ENCODE assay signal across 26 mouse cellular contexts in the genomic region with DNA sequence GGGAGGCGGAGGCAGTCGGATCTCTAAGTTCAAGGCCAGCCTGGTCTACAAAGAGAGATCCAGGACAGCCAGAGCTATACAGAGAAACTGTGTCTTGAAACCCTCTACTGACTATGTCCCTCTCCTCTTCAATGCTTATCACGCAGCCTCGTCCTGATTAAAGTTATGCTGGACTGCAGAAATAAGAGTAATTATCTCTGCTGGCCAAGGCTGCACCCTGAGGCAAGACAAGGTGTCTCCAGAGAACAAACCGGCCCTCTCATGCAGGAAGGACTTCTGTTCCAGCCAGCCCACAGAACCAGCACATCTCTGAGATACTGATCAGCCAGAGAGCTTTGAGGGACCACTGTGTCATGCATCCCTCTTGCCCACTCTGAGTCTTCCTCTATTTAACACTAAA. TPM values are rescaled to one million over a fixed set of nuclear protein-coding genes. Genes with fewer than 3 reads are reported as not detected.
DNase-seq lines count a peak whose midpoint lies in the region; ATAC-seq and TF ChIP-seq lines count a peak whose summit lies in the region.
"Had no signal": no experiment of that assay in that cellular context is flagged by ENCODE, and none has a peak within 500 bp of the region (broad histone marks: within the 10 kb centered on the region; RNA-seq: fewer than 3 reads in every experiment).

No protein-coding gene starts in this region.

- peak overlapping the region; percentile 60; the same call in 1 of the 2 replicates for H3K27ac ChIP-seq in forebrain, embryonic 10.5 days
- no peak overlapping the region for H3K27ac ChIP-seq in forebrain, embryonic 13.5 days
- H3K27ac ChIP-seq in ES-Bruce4 (ENCODE audit: insufficient read depth, low read length), result peak overlapping the region; percentile 66
- H3K27ac ChIP-seq in liver, embryonic 16.5 days (ENCODE audit: low read length), result peak overlapping the region; percentile 72; the same call in 1 of the 2 replicates
- H3K27ac ChIP-seq: embryonic facial prominence, embryonic 10.5 days; heart, embryonic 15.5 days; hindbrain, embryonic 15.5 days; layer of hippocampus, adult 2 months; lung, embryonic 15.5 days; midbrain, embryonic 13.5 days; neural tube, embryonic 12.5 days had no signal

- WGBS in forebrain, embryonic 10.5 days, result 88% methylated on average over 5 of the region's 5 CpGs
- 87% methylated on average over 5 of the region's 5 CpGs for WGBS in forebrain, embryonic 13.5 days
- 48% methylated on average over 5 of the region's 5 CpGs for WGBS in liver, embryonic 16.5 days (ENCODE audit: insufficient replicate concordance)

- H3K9ac ChIP-seq in forebrain, embryonic 13.5 days, result no peak overlapping the region
- no peak overlapping the region for H3K9ac ChIP-seq in ES-Bruce4 (ENCODE audit: low read depth, poor library complexity, severe bottlenecking)
- H3K9ac ChIP-seq in liver, embryonic 16.5 days (ENCODE audit: low read depth, low read length), result peak overlapping the region; percentile 39
- H3K9ac ChIP-seq: heart, embryonic 15.5 days; hindbrain, embryonic 15.5 days; lung, embryonic 15.5 days; midbrain, embryonic 13.5 days; neural tube, embryonic 12.5 days had no signal

- no peak for DNase-seq in forebrain, embryonic 10.5 days (ENCODE audit: extremely low spot score, low spot score)
- peak; percentile 53 for DNase-seq in liver
- DNase-seq in testis, postnatal 14 days (ENCODE audit: low spot score), result no peak
- DNase-seq in spleen, postnatal 4 days (ENCODE audit: low spot score in 2 of 2), result no peak
- DNase-seq in layer of hippocampus, postnatal 10 days (ENCODE audit: low spot score in 2 of 2), result no peak
- DNase-seq: adrenal gland, postnatal 25 days; cerebellum, adult 9-10 months; heart, postnatal 36 days; kidney, adult 9 months; kidney, postnatal 25 days; layer of hippocampus, postnatal 36 days; lung, postnatal 4 days; thymus, adult 18-20 months; thymus, postnatal 4 days had no signal

- peaks cover 15% of the 10 kb centered on the region for H3K4me1 ChIP-seq in forebrain, embryonic 10.5 days
- H3K4me1 ChIP-seq in forebrain, embryonic 13.5 days, result no peaks in the 10 kb centered on the region
- H3K4me1 ChIP-seq in ES-Bruce4 (ENCODE audit: control insufficient read depth, insufficient read depth, low read length), result peaks cover 11% of the 10 kb centered on the region
- peaks cover 26% of the 10 kb centered on the region for H3K4me1 ChIP-seq in liver, embryonic 16.5 days (ENCODE audit: control insufficient read depth, low read depth, low read length)
- H3K4me1 ChIP-seq: embryonic facial prominence, embryonic 10.5 days; heart, embryonic 15.5 days; hindbrain, embryonic 15.5 days; lung, embryonic 15.5 days had no signal

- no peak overlapping the region for H3K4me3 ChIP-seq in forebrain, embryonic 10.5 days
- no peak overlapping the region for H3K4me3 ChIP-seq in forebrain, embryonic 13.5 days
- no peak overlapping the region for H3K4me3 ChIP-seq in ES-Bruce4 (ENCODE audit: low read depth, low read length)
- no peak overlapping the region for H3K4me3 ChIP-seq in liver, embryonic 16.5 days (ENCODE audit: low read depth, low read length)
- H3K4me3 ChIP-seq: embryonic facial prominence, embryonic 10.5 days; heart, embryonic 15.5 days; hindbrain, embryonic 15.5 days; layer of hippocampus, adult 2 months; lung, embryonic 15.5 days; midbrain, embryonic 13.5 days; neural tube, embryonic 12.5 days had no signal

- no peak for TF ChIP-seq EP300 in ES-Bruce4 (IDR thresholded peaks at IDR 0.05; ENCODE audit: insufficient read depth, low read depth, low read length)

- no peak for TF ChIP-seq CTCF in ES-Bruce4 (IDR thresholded peaks at IDR 0.05; ENCODE audit: low read depth, low read length)

- H3K4me2 ChIP-seq in forebrain, embryonic 13.5 days, result no peak overlapping the region
- H3K4me2 ChIP-seq in liver, embryonic 16.5 days (ENCODE audit: low read depth, low read length), result no peak overlapping the region
- H3K4me2 ChIP-seq: heart, embryonic 15.5 days; hindbrain, embryonic 15.5 days; lung, embryonic 15.5 days; midbrain, embryonic 13.5 days; neural tube, embryonic 12.5 days had no signal

- 0 out of 2 replicates have a peak, but pooled peaks cover 3% of the 10 kb centered on the region for H3K27me3 ChIP-seq in forebrain, embryonic 10.5 days (ENCODE audit: poor library complexity, severe bottlenecking)
- H3K27me3 ChIP-seq in forebrain, embryonic 13.5 days, result no peaks in the 10 kb centered on the region
- H3K27me3 ChIP-seq in ES-Bruce4 (ENCODE audit: control insufficient read depth, insufficient read depth, low read length, poor library complexity, severe bottlenecking), result no peaks in the 10 kb centered on the region
- no peaks in the 10 kb centered on the region for H3K27me3 ChIP-seq in liver, embryonic 16.5 days (ENCODE audit: control insufficient read depth, insufficient read depth, low read depth, low read length)
- H3K27me3 ChIP-seq: heart, embryonic 15.5 days; hindbrain, embryonic 15.5 days; lung, embryonic 15.5 days; midbrain, embryonic 13.5 days; neural tube, embryonic 12.5 days had no signal

- no peaks in the 10 kb centered on the region for H3K9me3 ChIP-seq in forebrain, embryonic 10.5 days
- H3K9me3 ChIP-seq in forebrain, embryonic 13.5 days (replicated peaks), result no peaks in the 10 kb centered on the region
- no peaks in the 10 kb centered on the region for H3K9me3 ChIP-seq in ES-Bruce4 (replicated peaks; ENCODE audit: control insufficient read depth, insufficient read depth, low read length, poor library complexity, severe bottlenecking)
- H3K9me3 ChIP-seq in liver, embryonic 16.5 days (replicated peaks; ENCODE audit: control insufficient read depth, low read length), result no peaks in the 10 kb centered on the region
- H3K9me3 ChIP-seq: embryonic facial prominence, embryonic 10.5 days; heart, embryonic 15.5 days; hindbrain, embryonic 15.5 days; lung, embryonic 15.5 days; midbrain, embryonic 13.5 days; neural tube, embryonic 12.5 days had no signal

- no peaks in the 10 kb centered on the region for H3K36me3 ChIP-seq in forebrain, embryonic 10.5 days (replicated peaks)
- no peaks in the 10 kb centered on the region for H3K36me3 ChIP-seq in forebrain, embryonic 13.5 days (ENCODE audit: poor library complexity, severe bottlenecking)
- H3K36me3 ChIP-seq in ES-Bruce4 (ENCODE audit: control insufficient read depth, insufficient read depth, low read length, poor library complexity, severe bottlenecking), result no peaks in the 10 kb centered on the region
- H3K36me3 ChIP-seq in liver, embryonic 16.5 days (ENCODE audit: control insufficient read depth, insufficient read depth), result no peaks in the 10 kb centered on the region
- H3K36me3 ChIP-seq: embryonic facial prominence, embryonic 10.5 days; heart, embryonic 15.5 days; hindbrain, embryonic 15.5 days; lung, embryonic 15.5 days; midbrain, embryonic 13.5 days; neural tube, embryonic 12.5 days had no signal

- TF ChIP-seq POLR2A in ES-Bruce4 (IDR thresholded peaks at IDR 0.05; ENCODE audit: insufficient read depth, low read length), result no peak

- no peak for ATAC-seq in forebrain, embryonic 13.5 days
- peak; percentile 75 for ATAC-seq in liver, embryonic 16.5 days (ENCODE audit: low read depth)
- ATAC-seq: forebrain, embryonic 14.5 days had no signal

RNA-seq across cellular contexts. Expression of a gene that starts 15.6 kb away (rescaled TPM):
- 62.1 and 65.2 TPM in 2 replicates for polyA plus RNA-seq in forebrain, embryonic 10.5 days (2016; fragmentation: Nextera tagmentation; extraction: Ambion mirVana)
- 171 and 175 TPM in 2 replicates for polyA plus RNA-seq in forebrain, embryonic 13.5 days (2015; fragmentation: Nextera tagmentation; extraction: Ambion mirVana)
- polyA plus RNA-seq in ES-Bruce4 (2011; ENCODE audit: insufficient read depth, insufficient read length, low read depth, missing spikeins), result 350 and 361 TPM in 2 replicates
- polyA plus RNA-seq in liver, embryonic 16.5 days (2015; fragmentation: Nextera tagmentation; extraction: Ambion mirVana), result 256 and 283 TPM in 2 replicates
- 100 to 1,000 TPM; 163 to 165 TPM for total RNA-seq in layer of hippocampus, postnatal 10 days (2021)

RNA-seq across cellular contexts. Expression of a gene that starts 54.9 kb away (rescaled TPM):
- 0.48 and 0.67 TPM in 2 replicates for polyA plus RNA-seq in forebrain, embryonic 10.5 days (2016; fragmentation: Nextera tagmentation; extraction: Ambion mirVana)
- 0.29 and 0.31 TPM in 2 replicates for polyA plus RNA-seq in forebrain, embryonic 13.5 days (2015; fragmentation: Nextera tagmentation; extraction: Ambion mirVana)
- polyA plus RNA-seq in ES-Bruce4 (2011; ENCODE audit: insufficient read depth, insufficient read length, low read depth, missing spikeins), result 0.90 and 1.3 TPM in 2 replicates
- polyA plus RNA-seq in liver, embryonic 16.5 days (2015; fragmentation: Nextera tagmentation; extraction: Ambion mirVana), result 0.36 and 0.54 TPM in 2 replicates
- not detected for total RNA-seq in layer of hippocampus, postnatal 10 days (2021)
- total RNA-seq: layer of hippocampus, adult 2 months; layer of hippocampus, postnatal 36 days; left cerebral cortex, postnatal 10 days had no signal

RNA-seq across cellular contexts. Expression of a gene that starts 58.4 kb away (rescaled TPM):
- polyA plus RNA-seq in forebrain, embryonic 10.5 days (2016; fragmentation: Nextera tagmentation; extraction: Ambion mirVana), result 38.8 and 41.0 TPM in 2 replicates
- polyA plus RNA-seq in forebrain, embryonic 13.5 days (2015; fragmentation: Nextera tagmentation; extraction: Ambion mirVana), result 53.5 and 56.3 TPM in 2 replicates
- polyA plus RNA-seq in ES-Bruce4 (2011; ENCODE audit: insufficient read depth, insufficient read length, low read depth, missing spikeins), result 49.6 and 52.7 TPM in 2 replicates
- 9.2 and 9.9 TPM in 2 replicates for polyA plus RNA-seq in liver, embryonic 16.5 days (2015; fragmentation: Nextera tagmentation; extraction: Ambion mirVana)
- total RNA-seq in layer of hippocampus, postnatal 10 days (2021), result 10 to 100 TPM; 74.6 to 85.4 TPM
